Mouse (Mus musculus) erythroblast, embryonic 14.5 days (primary cell): ENCODE data around the gene Gm8300.
"Not testable (repeated sequence)": the region's sequence is repeated elsewhere in the genome, so short reads cannot be mapped to it uniquely, and the experiment has no call there.

Experiments used
- GATA1 ChIP-seq: IDR thresholded peaks from 2 replicates; pipeline ENCODE4 v1.6.1; 2012; ENCODE audit warnings: low read length, inconsistent platforms, mixed read lengths
- TAL1 ChIP-seq: IDR thresholded peaks from 3 replicates; pipeline ENCODE4 v1.6.1; 2012; ENCODE audit warnings: low read length, inconsistent platforms, mixed read lengths

- not testable (repeated sequence) for TF ChIP-seq TAL1, GATA1
Measured at GRCm38 (mm10) chr12:87514016-87514415, at the start of gene Gm8300.
